Mouse (Mus musculus) layer of hippocampus, adult 18-20 months (tissue): ENCODE measurements around the gene Map2k5. TPM values are rescaled to one million over a fixed set of nuclear protein-coding genes. Genes with fewer than 3 reads are reported as not detected.

ENCODE experiments used
- DNase-seq, 2 experiments: peaks; one replicate each; pipeline ENCODE4 v3.0.0; 2022; ENCODE audit warnings: low spot score in 2 of 2
- total RNA-seq, 2 experiments: library from RNA; stranded (reverse); gene quantifications; 2 replicates each; pipeline ENCODE4 v1.2.3; 2021

Map2k5 gene
- total RNA-seq, 2 experiments from 2014 or later: 29.9 to 32.7 TPM

DNA sequence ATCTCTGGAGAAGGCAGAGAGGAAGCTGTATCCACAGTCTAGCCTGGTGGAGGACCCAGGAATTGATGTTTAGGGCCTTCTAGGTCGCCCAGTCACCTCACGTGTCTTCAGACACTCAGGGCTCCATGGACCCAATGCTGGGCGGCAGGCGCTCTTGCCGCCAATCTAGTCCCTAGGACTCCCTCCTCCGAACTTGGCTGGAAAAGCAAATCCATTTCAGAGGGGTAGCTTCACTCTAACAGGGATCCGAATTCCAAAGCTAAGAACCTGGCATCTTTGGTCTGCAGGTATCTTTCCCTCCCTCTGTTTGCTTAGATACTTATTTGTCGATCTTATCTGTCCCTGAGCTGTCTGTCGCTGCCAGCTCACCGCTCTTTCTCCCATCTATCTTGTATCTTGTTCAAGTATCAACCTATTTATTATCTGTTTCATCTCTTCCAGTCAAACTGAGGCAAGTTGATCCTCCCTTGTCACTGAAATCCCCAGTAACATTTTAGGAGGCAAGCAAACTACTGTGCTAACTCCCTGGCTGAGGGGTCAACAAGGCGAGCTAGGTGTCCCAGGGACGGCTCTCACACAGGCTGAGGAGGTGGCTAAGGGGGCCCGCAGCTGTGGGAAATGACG lies 229.8 kb downstream of the Map2k5 start:
- DNase-seq: no peak

DNA sequence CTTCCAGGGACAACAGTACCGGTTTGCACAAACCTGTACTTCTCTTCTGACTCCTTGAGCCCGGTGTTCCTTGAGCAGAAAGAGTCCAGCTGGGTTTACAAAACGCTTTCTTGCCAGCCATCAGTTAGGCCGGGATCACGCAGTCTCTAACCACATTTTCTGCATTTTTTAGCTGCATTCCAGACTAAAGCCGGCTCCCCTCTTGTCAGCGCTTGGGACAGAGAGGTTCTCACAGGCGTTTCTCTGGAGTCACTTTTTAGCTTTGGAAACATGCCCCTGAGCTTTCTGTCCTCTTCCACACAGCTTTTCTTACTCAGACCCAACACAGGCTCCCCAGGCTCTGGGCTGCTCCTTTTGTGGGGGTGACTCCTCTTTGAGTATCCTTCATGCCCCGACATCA lies 230.4 kb downstream of the Map2k5 start:
- DNase-seq: no peak

DNA sequence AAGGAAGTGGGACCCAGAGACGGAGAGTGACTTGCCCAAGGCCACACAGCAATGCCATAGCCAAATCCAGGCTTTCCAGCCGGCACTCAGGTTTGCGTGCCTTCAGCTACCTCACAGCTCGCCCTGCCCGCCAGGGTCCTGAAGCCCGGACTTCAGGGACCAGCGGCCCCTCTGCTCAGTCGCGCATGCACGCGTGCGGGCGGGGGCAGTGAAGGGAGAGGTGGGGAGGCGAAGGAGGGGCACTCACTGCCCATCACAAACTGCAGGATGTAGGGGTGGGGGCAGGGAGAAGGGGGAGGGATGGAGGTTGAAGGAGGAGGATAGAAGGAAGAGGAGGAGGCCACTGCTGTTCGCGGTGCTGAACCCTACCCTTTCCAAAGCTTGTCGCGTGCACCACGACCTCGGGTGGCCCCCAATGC lies 230.8 kb downstream of the Map2k5 start:
- DNase-seq: no peak

DNA sequence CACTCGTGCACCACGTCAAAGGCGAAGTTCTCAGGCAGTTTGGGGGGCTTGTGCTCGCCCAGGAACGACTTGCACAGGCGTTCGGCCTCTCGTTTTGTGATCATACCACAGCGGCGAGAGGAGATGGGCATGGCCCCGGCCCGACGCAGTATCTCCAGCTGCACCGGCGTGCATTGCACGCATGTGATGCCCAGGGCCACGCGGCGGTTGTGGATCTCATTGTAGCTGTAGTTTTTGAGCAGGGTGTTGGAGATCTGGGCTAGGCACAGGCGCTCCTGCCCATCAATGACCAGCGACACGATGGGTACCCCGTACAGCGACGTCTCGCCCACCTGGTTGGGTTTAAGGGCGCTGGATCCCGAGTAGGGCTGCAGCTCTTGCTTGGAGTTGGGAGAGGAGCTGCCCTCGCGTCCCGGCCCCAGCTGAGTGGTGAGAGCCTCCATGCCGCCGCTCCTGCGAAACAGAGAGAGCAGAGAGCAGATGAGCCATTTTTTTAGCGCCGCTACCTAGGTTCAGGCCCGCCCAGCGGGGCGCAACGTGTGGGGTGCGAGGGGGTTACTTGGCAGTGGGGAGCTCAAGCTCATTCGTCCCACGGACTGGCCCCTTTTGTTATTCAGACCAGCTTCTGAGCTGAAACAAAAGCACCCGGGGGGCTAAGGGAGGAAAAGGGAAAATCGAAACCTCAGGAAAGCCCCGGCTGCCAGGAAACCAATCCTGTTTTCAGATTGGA lies 231.4 kb downstream of the Map2k5 start:
- DNase-seq: no peak

DNA sequence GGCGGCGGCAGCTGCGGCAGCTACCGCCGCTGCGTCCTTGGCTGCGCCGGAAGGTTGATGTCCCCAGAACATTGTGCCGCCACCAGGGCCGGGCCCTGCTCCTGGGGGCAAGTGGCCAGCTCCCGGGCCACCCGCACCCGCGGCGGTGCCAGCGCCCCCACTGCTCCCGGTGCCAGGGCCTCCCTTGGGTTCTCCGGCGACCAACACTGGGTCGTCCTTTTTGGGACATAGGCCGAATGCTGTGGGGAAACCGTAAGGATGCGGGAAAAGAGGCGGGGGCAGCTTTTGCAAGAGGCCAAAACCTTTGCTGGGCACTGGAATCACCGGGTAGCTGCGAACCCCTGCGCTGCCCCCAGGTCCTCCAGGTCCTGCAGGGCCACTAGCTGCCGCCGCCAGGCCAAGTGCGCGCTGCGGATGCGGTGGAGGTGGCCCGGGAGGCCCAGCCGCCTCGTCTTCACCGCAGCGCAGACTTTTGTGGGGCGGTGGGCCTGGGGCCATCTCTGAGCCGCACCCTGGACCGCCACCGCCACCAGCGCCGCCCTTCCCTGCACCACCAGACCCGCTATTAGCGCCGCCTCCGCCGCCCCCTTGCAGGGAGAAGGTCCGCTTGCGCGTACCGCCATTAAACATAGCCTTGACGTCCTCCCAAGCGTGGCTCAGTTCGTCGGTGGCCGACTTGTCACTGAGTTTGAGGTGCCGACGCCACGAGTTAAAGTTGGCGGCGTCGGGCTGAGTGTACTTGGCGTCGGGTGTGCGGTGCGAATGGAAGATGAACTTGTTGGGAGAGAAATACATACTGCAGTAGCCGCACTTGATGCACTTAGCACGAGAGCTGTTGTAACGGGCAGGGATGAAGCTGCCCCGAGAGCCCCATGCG lies 232.2 kb downstream of the Map2k5 start:
- DNase-seq: no peak

DNA sequence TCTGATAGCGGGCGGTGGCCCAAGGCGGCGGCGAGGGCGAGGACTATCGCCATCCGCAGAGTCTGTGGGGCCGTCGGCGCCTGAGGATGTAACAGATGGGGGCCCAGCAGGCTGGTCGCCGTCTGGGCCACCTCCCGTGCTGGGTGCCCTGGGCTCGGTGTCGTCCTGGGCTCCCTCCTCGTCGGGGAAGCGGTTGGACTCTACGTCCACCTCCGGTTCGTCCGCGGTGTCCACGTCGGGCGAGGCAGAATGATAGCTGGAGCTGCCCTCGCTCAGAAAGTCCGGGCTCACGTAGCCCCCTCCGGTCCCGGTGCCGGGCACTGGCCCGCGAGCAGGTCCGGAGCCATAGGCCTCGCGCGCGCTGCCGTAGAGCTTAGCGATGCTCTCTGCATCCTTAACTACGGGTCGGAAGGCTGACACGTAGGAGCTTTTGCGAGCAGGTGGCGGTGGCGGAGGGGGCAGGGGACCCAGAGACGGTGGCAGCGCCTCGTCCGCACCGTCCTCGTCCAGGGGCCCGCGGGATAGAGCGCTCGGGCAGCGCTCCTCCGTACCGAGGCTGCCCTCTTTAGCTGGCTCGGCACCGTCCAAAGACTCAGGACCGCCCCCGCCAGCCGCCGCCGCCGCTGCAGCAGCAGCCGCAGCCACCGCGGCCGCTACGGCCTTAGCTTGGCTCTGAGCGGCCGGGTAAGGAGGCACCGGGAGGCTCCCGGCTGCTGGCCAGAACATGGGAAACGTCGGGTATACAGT lies 233.0 kb downstream of the Map2k5 start:
- no peak for DNase-seq

DNA sequence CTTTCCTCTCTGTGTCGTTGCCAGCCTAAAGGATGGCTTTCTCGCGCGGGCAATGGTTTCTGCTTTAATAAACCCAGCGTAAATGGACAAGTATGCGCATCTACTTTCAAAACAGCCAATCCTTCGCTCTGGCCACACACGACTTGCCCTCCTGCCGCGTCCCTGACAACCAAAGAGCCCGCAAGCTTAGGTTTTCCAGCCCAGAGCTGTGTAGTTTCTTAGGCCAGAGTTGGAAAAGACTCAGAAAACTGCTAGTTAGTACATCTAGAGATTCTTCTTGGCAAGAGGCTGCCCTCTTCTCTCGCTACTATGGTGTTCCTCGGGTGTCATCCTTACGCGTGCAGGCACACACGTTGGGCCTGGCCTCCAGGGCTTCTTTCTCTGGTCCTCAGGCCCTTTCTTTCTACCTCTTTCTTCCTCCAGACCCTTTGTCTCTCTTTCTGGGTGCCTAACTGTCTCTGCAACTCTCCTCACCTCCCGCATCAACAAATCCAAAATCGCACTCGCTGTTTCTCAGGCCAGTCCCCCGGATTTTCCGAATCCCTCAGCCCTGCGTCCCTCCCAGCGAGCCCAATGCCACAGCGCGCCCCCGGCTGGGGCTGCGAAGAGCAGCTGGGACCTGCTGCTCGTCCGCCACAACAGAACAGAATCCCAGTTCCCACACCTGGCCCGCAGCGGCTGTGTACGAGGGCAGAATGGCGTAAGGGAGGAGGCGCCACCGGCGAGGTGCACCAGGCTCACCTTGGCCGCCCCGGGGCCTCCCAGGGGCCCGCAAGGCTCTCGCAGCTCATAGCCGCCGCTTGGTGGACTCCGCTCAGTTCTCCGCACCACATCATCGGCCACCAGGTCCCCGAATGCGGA lies 233.8 kb downstream of the Map2k5 start:
- no peak for DNase-seq

DNA sequence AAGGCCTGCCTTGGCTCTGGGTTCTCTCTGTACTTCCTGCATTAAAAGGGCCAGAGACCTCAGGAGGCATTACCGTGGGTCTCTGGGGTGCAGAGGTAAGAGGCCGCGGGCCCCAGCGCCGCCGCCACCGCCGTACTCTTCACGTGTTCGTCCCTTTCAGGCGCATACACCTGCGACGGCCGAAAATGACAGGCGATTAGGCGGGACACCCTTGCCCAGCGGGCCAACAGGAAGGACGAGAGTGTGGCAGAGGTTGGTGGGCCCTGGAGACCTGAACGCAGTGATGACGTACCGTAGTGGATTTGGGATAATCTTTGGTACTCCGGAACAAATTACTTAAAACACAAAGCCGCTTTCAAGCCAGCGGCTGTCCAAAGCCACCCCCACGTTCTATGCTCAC lies 234.5 kb downstream of the Map2k5 start:
- no peak for DNase-seq

DNA sequence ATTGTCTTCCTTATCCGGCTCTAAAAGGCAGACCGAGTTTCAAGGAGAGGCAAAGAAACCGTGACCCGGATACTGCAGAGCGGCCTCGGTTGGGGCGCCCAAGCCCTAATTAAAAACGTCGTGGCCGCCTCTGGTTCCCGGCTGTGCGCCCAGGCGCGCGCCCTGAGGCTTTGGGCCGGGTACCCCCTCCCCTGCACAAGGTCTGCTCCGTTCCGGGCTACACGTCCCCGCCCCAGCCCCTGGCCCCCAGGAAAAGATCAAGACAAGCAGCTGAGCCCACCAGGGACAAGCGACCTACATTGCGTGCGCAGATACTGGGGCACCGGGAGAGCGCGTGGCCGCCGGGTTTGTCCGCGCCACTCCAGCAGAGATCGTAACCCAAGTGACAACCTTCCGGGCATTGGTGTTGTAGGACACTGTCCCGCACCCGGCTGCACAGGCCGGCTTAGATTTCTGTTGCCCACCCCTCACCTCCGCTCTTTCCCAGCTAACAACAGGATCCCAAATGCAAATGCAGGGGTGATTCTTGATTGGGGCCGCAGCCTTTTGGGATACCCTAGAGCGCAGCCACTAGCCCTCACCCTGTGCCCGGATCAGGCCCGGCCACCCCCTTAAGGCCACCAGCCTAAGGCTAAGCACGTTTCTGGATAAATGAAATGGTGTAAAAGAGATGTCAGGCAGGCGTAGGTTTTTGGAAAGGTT lies 235.2 kb downstream of the Map2k5 start:
- no peak for DNase-seq

DNA sequence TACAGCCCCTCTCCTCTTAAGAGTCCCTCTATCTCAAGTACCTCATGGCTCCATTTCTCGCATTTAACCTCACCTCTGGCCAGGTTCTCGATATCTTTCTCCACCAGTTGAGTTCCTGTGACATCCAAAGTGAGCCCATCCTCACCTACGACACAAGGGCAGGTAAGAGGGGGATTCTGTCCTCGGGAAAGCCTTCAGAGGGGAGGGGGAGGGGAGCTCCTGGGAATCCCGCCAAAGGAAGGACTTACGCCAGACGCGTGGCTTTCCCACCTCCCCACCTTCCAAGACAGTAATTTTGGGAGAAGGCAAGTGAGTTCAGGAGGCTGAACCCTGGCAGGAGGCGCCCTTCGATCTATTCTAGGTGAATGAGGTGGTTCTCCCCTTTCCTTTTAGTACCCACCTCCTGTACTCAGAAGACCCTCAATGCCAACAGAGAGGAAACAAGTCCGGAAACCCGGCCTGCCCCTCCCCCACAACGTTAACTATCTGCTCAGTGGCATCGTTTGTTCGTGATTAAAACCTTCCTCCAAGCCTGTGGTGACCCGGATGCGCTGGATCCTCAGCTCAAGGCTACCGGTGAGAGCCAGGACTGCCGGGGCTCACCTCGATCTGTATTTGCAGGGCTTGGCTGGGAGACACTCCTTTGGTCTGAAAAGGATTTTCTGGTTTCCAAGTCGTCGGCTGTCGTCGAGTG lies 235.9 kb downstream of the Map2k5 start:
- DNase-seq: no peak

DNA sequence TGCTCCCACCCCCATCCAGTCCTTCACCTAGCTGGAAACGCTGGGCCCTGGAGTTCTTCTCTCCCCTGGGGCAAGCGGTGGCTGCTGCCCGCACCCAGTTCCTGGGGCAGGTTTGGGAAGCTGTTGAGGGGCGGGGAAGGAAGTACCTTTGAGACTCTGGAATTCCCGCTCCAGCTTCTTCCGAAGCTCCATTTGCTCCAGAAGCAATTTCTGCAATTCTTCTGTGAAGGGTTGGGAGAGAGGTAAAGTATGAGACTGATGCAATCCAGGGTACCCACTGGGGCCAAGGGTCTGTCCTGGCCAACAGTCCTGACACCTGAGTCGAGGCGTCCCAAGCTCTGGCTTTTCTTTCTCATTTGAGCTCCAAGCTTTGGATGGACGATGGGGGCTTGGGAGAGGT lies 237.5 kb downstream of the Map2k5 start:
- DNase-seq: no peak

DNA sequence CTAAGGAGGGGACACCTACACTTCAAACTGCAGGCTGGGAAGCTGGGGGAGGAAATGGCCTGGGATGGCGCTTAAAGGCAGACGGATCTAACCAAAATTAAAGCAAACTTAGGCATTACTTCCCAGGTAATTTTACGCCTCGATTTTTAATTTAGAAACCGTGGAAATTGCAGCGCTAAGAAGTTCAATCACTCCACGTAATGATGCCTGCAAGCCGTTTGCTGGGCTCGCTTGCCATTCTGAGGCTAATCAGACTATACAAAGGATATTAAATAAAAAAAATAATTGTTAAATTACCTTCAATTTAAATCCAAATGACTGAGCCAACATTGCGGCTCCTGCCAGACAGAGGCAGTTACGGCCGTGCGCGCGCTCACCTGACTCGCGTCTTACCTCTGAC lies 238.0 kb downstream of the Map2k5 start:
- no peak for DNase-seq

DNA sequence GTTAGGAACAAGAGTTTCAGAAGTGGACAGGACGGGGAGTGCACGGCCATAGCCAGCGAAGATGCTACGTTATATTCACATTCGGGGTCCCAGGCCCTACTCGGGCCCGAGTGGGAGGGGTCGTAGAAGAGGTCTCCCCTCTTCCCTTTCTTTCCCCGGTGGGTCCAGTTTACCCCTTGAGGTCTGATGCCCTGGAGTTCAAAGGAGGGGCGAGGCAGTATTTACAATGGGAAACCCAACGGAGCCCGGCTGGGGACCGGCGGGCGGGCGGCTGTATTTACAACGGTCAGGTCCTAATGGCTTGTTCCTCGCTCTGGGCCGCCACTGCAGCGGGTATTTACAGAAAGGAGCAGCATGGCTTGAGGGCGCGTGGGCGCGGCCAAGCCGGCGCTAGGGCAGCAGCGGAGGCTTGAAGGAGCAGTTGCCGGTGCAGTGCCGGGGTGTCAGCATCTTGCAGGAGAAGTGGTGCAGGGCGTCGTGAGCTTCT lies 239.2 kb downstream of the Map2k5 start:
- no peak for DNase-seq

DNA sequence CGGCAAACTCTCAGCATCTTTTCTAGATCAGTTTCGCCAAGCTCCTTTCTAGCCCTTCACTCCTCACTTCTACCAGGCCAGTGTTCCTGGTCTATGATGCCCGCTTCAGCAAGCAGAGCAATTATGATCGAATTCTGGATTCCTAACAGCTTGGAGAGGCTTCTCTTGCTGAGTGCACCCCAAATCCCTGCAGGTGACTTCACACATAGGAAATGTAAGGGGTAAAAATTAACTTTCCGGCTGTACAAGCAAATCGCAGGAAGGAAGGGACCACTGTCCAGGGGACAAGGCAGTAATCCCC lies 240.1 kb downstream of the Map2k5 start:
- no peak for DNase-seq

DNA sequence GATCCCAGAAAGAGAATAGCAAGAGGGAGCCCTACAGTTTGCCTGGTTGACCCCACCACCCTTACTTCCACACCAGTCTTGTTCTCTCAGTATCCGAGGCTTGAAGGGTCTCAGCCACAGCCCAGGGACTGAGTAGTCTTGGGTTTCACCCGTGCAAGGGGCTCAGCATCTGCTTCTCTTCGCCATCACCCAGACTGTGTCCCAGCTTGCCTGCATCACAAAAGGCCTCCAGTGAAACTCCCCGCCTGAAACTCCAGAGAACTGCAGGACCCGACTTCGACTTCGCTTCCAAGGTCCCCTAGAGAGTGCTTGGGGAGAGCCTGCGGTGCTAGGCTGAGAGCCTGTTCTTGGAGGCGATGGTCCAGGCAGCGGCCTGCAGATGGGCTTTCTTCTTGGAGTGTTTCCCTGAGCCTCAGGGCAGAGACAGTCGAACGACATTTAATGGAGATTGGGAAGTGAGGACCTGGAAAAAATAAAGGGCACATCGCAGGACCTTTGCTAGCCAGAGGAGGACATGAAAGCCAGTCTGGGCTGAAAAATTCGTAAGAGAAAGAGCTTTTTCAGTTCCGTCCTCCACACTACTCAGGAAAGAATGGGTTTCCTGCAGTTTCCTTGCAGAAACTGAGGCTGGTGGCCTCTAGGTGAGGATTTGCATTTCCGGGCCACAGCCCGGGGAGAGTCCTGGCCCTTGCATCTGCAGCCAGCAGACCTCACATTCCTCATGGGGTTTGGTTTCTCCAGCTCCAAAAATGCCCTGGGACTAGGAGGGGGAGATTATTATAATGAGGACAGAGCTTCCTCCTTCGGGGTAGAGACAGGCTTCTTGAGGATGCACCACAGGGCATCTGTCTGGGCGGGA lies 240.7 kb downstream of the Map2k5 start:
- no peak for DNase-seq

DNA sequence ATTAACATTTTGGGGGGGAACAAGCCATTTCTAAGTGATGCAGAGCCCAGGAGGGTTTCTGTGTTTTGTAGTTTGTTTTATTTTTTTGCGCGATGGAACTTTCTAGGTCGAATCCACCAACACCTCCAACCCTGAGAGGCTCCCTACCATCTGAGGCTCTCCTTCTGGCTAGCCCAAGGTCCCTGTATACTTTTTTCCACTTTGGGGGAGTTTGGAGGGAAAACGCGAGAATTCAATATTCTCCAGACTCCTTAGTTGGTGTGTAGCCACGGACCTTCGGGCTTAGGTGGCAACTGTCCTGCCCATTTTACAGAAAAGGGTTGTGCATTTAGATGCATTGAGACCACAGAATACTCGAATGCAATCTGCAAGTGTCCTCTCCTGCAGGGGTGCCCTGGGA lies 241.5 kb downstream of the Map2k5 start:
- no peak for DNase-seq

DNA sequence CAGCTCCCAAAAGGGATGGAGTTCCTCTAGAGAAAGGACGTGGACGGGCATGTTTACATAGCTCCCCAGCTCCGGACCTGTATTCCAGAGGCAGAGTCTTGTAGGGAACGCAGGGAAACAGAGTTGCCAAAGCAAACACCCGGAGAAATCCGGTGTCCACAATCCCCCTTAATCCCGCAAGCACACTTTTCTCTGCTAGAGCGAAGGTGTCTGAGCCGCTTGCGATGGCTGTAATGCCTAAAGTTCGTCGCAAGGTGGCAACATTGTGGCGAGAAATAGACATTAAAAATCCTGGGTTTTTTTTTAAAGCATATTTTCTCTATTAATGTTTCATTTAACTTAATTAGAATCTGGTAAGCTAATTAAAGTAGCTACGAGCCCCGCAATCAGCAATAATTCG lies 241.9 kb downstream of the Map2k5 start:
- DNase-seq: peak in 1 of 2 experiments; percentile 82

DNA sequence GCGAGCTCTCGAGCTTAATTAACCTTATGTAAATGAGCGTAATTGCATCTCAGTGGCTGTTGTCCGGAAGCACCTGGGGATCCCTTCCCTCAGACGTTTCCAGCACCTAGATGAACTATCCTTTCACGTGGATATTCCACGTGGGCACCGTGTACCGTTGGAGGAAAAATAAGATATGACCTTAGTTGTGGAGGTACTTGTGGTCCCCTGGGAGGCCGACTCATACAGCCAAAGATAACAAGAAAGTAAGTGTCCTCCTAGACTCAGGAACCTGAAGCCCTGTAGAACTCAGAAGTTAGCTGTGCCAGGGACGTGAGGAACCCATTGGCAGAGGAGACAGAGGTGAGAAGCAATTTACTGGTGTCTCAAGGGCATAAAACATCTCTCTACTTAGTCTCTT lies 242.3 kb downstream of the Map2k5 start:
- no peak for DNase-seq
